Mouse (Mus musculus): ENCODE measurements around the gene Usp54. TPM values are rescaled to one million over a fixed set of nuclear protein-coding genes. Genes with fewer than 3 reads are reported as not detected.

The Usp54 gene
- 1 to 10 TPM; 1.6 to 2.6 (median 1.7) TPM for polyA plus RNA-seq (2017; shearing (Covaris generic))

DNA sequence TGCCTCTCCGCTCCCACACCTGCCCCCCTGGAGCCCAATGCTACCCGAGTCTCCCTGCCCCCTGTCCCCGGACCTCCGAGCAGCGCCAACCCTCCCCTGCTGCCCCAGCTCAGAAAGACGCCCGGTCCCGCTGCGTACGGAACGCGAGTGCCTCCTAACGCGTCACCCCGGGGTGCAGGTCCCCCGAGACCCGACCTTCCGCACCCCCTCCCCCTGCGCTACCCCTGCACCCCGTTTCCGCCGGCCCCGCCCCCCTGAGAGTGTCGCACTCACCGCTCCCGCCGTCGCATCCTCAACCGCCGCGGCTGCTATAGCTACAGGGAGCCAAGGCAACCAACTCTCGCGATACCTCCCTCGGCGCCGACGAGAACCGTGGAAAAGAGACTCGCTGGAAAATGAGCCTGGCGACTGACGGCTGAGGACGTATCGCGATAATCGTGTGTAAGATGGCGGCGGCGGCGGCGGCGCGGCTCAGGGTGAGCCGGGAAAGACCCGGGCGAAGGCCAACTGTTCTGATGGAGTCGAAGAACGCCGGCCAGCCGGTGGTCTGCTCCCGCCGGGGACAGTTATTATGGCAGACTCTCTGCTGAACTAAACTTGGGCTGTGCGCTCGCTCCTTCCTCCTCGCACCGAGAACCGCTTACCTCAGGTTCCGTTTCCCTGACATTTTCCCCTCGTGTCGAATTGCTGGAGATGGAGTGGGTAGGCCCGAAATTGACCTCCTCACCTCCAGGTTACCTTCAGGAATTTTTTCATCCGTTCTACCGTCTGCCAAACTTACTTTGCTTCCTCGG, at the start of gene Usp54:
TSS of gene Usp54 (minus strand) at position 420 of the 794 bp plus-strand sequence.
- peak; percentile 95 for ATAC-seq

DNA sequence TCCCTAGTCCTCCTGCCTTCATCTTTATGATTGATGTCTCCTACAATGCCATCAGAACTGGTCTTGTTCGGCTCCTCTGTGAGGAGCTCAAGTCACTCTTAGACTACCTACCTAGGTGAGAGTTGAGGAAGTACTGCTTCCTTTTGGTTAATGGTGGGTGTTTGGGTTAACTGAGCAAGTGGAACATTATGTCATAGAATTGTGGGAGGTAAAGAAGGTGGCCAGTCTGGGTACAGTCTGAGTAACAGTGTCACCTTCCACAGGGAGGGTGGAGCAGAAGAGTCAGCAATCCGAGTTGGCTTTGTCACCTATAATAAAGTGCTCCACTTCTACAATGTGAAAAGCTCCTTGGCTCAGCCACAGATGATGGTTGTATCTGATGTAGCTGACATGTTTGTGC, 48.1 kb upstream of the Usp54 start:
- ATAC-seq: peak; percentile 77

DNA sequence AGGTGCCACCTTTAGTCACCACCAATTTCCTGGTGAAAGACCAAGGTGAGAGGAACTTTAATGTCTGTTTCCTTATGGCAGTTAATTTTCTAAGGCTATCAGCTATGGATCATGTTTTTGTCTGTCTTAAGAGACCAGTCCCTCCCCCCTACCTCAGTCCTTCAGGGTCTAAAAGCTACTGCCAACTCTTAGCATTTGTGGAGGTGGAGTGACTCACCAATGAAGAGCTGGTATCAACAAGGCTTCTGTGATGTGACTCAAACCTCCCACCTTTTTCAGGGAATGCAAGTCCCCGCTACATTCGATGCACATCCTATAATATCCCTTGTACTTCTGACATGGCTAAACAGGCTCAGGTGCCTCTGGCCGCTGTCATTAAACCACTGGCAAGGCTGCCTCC, 45.7 kb upstream of the Usp54 start:
- ATAC-seq: no peak

DNA sequence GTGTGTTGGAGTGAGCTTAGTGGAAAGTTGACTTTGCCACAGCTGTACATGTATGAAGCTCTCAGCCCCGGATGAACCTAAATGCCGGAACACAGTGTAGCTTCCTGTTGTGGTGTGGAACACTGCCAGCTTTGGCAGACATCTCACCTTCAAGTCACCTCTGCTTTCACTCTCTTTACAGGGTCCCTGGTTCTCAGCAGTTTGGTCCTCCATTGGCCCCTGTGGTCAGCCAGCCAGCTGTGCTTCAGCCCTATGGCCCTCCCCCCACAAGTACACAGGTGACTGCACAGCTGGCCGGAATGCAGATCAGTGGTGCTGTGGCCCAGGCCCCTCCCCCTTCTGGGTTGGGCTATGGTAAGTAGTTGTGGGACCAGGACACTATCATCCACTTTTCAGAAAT, 41.6 kb upstream of the Usp54 start:
- peak; percentile 98 for ATAC-seq

DNA sequence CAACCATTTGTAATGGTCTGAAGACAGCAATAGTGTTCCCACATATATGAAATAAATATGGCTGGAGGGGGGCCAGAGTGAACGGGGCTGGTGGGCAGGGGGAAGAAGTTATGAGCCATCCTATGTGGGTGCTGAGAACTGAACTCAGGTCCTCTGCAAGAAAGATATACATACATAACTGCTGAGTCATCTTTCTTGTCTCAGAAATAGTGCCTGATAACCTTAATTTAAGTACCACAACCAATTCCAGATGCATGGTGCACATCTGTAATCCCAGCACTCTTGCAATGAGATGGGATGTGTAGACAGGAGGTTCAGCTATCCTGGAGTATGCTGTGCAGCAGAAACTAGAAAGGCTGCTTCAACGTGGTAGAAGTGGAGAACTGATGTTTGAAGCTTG, 40.9 kb upstream of the Usp54 start:
- ATAC-seq: no peak

DNA sequence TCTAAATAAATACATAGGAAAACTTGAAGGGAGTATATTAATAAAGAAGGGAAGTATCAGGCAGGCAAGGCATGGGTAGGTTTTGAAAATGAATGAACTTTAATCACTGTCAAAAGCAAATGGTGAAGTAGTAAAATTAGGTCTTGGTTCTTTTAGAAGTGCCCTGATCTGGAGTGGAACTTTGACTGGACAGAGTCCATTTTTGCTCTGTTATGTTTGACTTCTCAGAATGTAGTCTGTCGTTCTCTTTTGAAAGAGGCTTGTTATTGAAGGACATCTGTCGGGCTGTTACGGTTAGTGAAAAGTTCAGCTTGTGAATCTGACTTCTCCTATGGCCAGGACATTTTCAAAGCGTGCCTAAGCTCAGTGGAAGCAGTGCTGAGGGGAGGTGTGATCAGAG, 37.0 kb upstream of the Usp54 start:
- ATAC-seq: no peak

DNA sequence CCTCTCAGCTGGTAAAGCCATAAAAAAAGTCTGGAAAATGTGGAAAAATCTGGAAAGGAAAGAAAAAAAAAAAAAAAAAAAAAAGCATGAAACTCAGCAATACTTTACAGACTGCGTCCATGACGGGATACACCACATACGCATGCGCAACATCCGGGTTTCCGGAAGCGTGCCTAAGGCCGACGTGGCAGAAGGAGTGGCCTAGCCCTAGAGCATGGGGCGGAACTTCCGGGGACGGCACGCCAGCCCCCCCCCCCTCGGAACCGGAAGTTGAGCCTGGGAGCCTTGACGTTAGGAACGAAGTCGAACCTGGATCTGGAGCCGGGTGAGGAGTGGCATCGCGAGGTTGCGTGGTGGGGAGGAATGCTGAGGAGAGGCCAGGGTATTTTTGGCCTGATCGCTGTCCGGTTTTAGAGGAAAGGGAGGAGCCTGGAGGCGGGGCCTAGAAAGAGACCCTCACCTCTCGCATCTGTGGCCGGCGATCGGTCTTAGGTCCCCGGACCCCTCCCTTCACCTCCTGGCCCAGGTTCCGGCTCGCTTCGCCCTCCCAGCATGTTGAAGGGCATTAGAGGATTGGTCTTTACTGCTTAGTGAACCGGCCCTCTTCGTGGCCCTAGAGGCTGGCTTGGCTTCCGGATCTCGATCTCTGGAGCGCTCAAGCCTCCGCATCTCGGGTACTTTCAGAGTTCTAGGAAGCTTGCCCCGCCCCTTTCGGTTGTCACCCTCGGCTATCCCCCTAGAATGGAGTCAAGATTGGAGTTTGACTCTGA, 33.4 kb upstream of the Usp54 start, which contains the start of gene Sec24c:
TSS of gene Sec24c (plus strand) at position 245 of the 770 bp plus-strand sequence.
- peak; percentile 93 for ATAC-seq

DNA sequence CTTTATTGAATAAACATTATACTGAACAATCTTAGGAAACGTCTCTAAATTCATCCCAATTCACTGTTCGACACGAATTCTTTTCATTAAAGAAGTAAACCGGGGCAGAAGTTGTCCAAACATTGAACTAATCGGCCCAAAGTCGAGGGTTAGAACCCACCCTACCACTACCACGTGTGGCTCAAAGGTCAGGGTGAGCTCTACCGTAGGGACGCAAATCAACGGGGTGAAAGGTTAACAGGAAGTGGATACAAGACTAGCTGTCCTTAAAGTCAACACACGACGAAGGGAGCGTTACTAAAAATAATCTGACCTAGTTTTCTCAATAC, 32.8 kb upstream of the Usp54 start:
- peak; percentile 36 for ATAC-seq

DNA sequence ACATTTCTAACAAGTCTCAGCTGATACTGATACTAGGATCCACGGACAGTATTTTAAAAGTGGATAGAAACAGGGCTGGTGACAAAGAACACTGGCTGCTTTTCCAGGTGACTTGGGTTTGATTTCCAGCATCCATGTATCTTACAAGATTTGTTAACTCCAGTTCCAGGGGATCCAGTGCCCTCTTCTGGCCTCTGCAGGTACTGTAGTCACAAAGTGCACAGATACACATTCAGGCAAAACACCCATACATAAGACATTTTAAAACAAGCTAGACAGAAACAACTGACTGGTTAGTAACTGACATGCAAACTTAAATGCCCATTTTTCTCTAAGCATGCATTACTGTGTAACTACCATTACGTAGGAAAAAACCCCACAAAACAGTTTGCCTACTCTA, 32.1 kb upstream of the Usp54 start:
- ATAC-seq: no peak

DNA sequence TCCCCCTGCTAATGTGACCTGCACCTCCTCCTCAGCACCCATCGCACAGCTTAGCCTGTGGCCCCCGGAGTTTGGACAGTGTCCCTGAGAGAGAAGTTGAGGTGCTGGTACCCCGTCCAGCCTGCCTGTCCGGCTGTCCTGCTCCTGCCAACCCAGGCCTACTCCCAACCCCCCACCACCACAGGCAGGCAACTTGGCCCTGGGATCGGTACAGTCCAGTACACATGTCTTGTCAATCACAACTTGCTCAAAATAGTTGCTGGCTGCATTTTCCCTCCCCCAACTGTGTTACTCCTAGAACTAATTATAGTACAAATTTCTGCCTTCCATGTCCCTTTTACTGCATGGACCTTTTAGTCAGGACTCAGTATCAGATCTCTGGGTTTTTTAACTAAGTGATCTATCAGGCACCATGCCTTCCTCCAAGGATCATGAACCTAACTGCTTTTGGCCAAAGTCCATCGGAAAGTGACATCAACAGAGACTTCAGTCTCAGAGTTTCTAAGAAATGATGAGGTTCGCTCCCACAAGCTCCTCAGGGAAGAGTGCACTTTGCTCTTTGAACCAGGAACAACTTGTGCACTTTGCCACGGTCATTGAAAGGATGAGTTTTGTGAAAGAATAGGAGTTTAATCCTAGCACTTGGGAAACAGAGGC, 27.4 kb upstream of the Usp54 start, which contains the start of gene Synpo2l:
TSS of gene Synpo2l (minus strand) at position 201 of the 657 bp plus-strand sequence.
- no peak for ATAC-seq

DNA sequence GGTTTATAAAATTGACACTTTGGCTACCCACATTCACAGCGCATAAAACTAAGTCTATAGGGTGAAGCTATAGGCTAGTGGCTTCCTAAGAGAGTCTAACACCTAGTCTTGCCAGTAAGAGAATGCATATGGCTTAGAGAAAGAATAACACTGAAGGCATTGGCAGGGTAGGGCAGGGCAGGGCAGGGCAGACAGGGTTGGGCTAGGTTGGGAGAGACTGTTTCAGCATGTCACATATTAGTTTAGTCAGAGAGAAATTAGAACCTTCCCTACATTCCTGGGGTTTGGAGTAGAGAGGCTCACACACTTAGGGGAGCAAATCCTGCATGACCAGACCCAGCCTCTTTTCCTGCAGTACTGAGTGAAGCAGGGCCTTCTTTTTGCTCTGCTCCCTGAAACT, 26.6 kb upstream of the Usp54 start:
- ATAC-seq: no peak

DNA sequence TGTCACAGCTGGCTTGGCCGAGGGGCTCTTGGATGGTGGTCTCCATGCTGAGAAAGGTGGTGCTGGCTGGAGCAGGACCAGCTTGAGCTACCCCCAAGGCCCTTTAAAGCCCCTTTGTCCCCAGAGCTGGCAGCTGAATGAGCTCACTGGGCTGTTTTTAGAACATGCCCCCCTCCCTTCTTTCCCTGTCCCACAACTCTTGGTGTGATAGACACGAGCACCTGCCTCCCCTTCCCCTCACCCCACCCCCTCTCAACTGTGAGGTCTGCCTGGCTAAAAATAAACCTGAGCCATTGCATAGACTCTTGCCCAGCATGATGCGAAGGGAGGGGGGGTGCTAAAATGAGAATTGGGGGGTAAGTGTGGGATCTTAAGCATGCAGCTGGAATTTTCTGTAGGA, 23.6 kb upstream of the Usp54 start:
- no peak for ATAC-seq

DNA sequence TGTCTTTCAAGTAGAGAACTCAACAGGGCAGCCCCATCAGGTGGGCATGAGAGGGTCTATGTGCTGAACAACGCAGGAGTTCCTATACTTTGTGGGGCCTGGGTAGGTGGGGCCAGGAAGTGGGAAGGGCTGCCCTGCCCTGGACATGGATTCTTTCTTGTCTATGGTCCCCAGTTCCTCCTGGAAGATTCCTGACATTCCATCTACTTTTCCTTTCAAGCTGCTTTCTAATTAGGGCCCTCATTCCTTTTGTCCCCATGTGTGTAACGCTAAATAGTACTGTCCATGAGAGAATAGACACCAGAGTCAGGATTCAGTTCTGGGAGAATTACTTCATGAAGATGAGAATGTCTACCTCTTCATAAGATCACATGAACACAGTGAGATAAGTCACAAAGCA, 22.7 kb upstream of the Usp54 start:
- no peak for ATAC-seq

DNA sequence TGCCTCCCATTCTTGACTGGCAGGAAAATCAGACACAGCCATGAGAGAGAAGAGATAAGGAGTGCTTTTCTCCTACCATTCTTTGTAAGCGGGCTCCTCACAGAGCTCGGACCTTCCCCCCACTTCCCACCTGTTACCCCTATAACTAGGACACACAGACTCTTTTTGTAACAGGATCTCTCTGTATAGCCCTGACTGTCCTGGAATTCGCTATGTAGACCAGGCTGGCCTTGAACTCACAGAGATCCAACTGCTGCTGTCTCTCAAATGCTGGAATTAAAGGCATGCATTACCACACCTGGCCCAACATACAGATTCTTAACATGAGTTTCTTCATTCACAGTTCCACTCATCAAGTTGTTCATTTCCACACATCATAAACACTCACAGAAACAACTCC, 21.9 kb upstream of the Usp54 start:
- ATAC-seq: no peak

DNA sequence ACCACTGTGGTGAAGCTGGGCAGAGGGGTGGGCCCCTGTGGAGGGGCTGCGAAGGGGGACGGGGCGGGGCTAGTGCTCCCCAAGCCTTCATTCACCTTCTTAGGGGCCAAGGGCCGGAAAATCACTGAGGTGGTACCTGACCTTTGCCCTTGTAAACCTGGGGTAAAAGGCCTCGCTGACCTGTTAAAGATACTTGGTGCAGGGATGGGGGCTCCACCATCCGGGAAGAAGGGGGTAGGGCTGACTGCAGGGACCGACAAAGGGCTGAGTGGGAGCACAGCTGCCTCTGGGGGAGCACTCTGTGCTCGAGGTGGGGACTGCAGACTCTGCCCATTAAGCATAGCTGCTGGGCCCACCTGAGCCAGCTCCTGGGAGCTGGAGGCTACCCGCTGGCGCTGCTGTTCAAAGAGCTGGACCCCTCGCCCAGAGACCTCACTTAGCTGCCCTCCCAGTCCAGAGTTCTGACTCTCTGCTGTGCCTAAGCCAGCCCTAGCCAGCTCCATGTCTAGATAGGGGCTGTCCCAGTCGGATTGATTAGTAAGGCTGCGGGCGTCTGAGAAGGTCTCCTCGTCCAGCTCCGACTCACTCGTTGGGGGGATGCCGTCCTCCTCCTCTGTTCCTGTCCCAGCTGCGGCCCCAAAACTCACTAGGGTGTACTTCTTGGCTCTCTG, 20.9 kb upstream of the Usp54 start:
- no peak for ATAC-seq

DNA sequence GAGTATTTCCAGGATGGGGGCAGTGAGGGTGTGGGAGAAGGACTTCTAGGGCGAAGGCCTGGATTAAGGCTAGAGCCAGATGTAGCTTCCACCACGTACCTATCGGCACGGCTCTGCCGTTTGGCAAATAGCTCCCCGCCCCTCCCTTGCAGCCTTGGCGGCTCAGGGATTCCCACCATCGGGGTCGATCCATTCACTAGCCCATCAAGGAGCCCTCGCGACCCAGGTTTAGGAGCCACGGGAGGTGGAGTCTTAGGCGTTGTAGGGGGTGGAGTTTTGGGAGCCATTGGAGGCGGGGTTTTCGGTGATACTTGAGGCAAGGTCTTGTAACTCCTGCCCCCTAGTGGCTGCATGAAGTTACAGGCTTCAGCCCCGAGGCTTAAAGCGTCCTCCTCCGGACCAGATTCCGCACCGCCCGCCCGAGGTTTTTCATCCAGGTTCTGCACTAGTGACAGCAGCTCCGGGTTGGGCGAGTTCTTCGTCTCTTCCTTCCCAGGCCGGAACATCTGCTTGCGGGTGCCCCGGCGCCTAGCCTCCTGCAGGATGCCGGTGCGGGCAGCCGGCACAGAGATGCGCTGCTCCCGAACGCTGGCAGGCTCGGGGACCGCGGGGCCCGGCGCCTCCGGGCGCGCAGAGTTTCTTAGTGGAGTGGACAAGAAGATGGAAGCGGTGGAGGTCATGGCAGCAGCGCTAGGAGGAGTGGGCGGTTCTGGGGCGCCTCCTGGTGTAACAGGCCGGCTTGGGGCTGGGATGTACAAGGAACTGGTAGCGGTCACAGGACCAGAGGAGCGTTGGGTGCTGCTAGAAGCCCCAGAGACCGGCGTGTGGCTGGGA, 20.2 kb upstream of the Usp54 start:
- peak; percentile 99 for ATAC-seq

DNA sequence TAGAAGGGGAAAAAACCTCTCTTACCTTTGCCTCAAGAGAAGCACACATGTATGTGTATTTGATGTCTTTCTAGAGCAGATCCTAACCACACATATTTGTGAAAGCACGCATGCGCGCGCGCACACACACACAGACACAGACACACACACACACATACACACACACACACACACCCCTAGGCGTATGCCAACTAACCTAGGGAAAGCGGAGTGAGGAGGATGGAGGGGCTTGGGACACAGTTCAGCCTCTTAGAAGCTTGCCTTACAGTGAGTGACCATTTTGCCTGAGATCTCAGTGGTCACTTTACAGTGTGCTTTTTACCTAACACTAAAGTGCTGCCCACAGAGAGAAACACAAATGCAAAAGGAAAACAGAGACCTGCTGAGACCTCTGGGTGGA, 18.8 kb upstream of the Usp54 start:
- no peak for ATAC-seq

DNA sequence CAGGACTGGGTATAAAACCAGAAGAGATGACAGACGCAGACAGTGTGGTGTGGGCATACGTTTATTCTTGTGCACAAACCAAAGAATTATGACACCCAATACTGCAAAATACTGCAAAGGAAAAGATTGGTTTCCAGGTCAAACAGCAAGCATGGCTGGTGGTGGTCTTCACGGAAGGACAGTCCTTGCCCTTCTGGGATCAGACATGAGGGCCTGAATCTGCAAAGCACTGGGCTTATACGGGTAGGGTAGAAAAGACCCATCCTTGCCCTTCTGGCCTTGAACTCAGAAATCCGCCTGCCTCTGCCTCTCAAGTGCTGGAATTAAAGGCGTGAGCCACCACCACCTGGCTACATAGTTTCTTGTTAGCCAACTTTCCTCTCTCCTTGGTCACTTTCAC, 18.0 kb upstream of the Usp54 start:
- ATAC-seq: no peak

DNA sequence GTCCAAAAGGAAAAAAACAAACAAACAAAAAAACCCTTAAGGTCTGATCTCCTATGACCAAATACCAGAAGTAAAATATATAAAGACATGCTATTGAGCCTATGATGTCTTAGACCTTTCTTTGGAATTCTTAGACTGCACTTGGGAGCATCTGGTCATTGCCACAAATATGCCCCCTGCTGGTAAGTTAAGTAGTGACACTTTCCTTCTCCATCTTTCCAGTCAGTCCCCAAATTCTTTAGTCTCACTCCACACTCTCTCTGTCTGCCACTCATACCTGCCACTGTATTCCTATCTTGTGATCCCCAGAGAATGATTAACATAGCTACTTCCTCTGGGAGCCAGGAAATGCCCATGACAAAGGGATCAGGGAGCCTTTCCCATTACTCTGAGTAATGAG, 17.5 kb upstream of the Usp54 start:
- no peak for ATAC-seq

DNA sequence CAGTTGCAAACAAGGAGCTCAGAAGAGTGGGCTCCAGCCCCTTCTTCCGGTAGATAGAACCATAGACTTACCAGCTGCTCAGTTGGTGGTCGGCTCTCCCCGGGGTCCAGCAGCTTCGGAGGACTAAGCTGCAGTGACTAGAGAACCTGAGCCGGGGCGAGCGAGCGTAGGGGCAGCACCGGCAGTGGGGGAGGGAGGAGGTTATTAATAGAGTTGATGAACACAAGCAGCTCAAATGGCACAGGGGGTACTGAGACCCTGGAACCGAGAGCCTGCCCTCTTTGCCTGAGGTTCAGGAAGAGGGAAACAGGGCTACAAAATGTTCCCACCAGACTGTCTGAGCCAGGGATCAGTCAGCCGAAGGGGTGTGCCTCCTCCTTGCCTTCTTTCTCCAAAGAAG, 15.5 kb upstream of the Usp54 start, which contains the start of gene Myoz1:
TSS of gene Myoz1 (minus strand) at position 180 of the 400 bp plus-strand sequence.
- ATAC-seq: no peak

DNA sequence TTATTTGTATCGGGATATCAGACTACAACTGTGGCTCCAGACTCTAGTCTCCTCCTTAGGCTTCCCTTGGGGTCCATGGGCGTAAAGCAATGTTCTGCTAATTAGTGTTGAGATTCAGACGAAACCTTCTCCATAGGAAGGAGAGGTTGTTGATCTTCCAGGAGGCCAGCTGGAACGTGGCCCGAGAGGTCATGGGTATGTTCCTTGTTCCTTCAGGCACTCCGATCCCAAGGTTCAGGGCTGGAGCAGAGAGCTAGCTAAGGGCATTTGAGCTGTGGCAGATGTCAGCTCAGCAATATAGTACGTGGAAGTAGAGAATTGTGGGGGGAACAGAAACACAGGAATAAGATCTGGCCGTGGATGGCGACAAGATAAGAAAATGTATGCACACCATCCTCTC, 14.9 kb upstream of the Usp54 start:
- ATAC-seq: no peak
